ENCODE assay signal across 22 mouse cellular contexts in genomic region chr2:64366528-64366927, GRCm38 (mm10).
DNase-seq lines count a peak whose midpoint lies in the region; ATAC-seq lines count a peak whose summit lies in the region.
"Had no signal": no experiment of that assay in that cellular context is flagged by ENCODE, and none has a peak within 500 bp of the region (broad histone marks: within the 10 kb centered on the region; RNA-seq: fewer than 3 reads in every experiment).

No protein-coding gene starts in this region.

- H3K9ac ChIP-seq in hindbrain, embryonic 12.5 days: no peak overlapping the region
- H3K9ac ChIP-seq in hindbrain, embryonic 11.5 days (ENCODE audit: low read depth, low read length): no peak overlapping the region
- no peak overlapping the region for H3K9ac ChIP-seq in midbrain, embryonic 12.5 days (replicated peaks)
- no peak overlapping the region for H3K9ac ChIP-seq in midbrain, embryonic 16.5 days (ENCODE audit: low read depth, low read length)
- no peak overlapping the region for H3K9ac ChIP-seq in midbrain, embryonic 14.5 days (replicated peaks; ENCODE audit: low read length)
- no peak overlapping the region for H3K9ac ChIP-seq in neural tube, embryonic 14.5 days (replicated peaks; ENCODE audit: low read depth, low read length)
- H3K9ac ChIP-seq: embryonic facial prominence, embryonic 12.5 days; forebrain, embryonic 15.5 days had no signal

- H3K27ac ChIP-seq in hindbrain, embryonic 12.5 days: no peak overlapping the region
- no peak overlapping the region for H3K27ac ChIP-seq in hindbrain, embryonic 11.5 days (ENCODE audit: low read depth, low read length)
- no peak overlapping the region for H3K27ac ChIP-seq in midbrain, embryonic 12.5 days (replicated peaks)
- no peak overlapping the region for H3K27ac ChIP-seq in midbrain, embryonic 16.5 days (ENCODE audit: low read length)
- H3K27ac ChIP-seq in midbrain, embryonic 14.5 days (replicated peaks; ENCODE audit: low read depth, low read length): no peak overlapping the region
- no peak overlapping the region for H3K27ac ChIP-seq in neural tube, embryonic 14.5 days (ENCODE audit: low read depth, low read length)
- H3K27ac ChIP-seq: embryonic facial prominence, embryonic 12.5 days; forebrain, embryonic 15.5 days; heart, embryonic 10.5 days had no signal

- H3K27me3 ChIP-seq in hindbrain, embryonic 12.5 days: no peaks in the 10 kb centered on the region
- H3K27me3 ChIP-seq in hindbrain, embryonic 11.5 days (ENCODE audit: control insufficient read depth, insufficient read depth, low read length): no peaks in the 10 kb centered on the region
- no peaks in the 10 kb centered on the region for H3K27me3 ChIP-seq in midbrain, embryonic 12.5 days
- H3K27me3 ChIP-seq in midbrain, embryonic 16.5 days (ENCODE audit: control insufficient read depth, insufficient read depth, low read depth, low read length): no peaks in the 10 kb centered on the region
- no peaks in the 10 kb centered on the region for H3K27me3 ChIP-seq in midbrain, embryonic 14.5 days (ENCODE audit: control insufficient read depth, insufficient read depth, low read length)
- H3K27me3 ChIP-seq in neural tube, embryonic 14.5 days (ENCODE audit: control insufficient read depth, insufficient read depth, low read length): no peaks in the 10 kb centered on the region
- H3K27me3 ChIP-seq: embryonic facial prominence, embryonic 12.5 days; forebrain, embryonic 15.5 days had no signal

- H3K4me1 ChIP-seq in hindbrain, embryonic 12.5 days: peaks cover 9% of the 10 kb centered on the region; the same call in 1 of the 2 replicates
- H3K4me1 ChIP-seq in hindbrain, embryonic 11.5 days (replicated peaks; ENCODE audit: control insufficient read depth, insufficient read depth, low read length): no peaks in the 10 kb centered on the region
- H3K4me1 ChIP-seq in midbrain, embryonic 12.5 days: peaks cover 11% of the 10 kb centered on the region
- peaks cover 9% of the 10 kb centered on the region; the same call in 1 of the 2 replicates for H3K4me1 ChIP-seq in midbrain, embryonic 16.5 days (ENCODE audit: control insufficient read depth, insufficient read depth, low read length)
- H3K4me1 ChIP-seq in midbrain, embryonic 14.5 days (ENCODE audit: control insufficient read depth, insufficient read depth, low read length): 0 out of 2 replicates have a peak, but pooled peaks cover 8% of the 10 kb centered on the region
- peaks cover 3% of the 10 kb centered on the region; the same call in 1 of the 2 replicates for H3K4me1 ChIP-seq in neural tube, embryonic 14.5 days (ENCODE audit: control insufficient read depth, insufficient read depth, low read length)
- H3K4me1 ChIP-seq: embryonic facial prominence, embryonic 12.5 days; heart, embryonic 10.5 days had no signal

- no peaks in the 10 kb centered on the region for H3K36me3 ChIP-seq in hindbrain, embryonic 12.5 days
- H3K36me3 ChIP-seq in hindbrain, embryonic 11.5 days (ENCODE audit: control insufficient read depth, insufficient read depth, low read length): no peaks in the 10 kb centered on the region
- no peaks in the 10 kb centered on the region for H3K36me3 ChIP-seq in midbrain, embryonic 12.5 days
- H3K36me3 ChIP-seq in midbrain, embryonic 16.5 days (ENCODE audit: control insufficient read depth, insufficient read depth, low read length): no peaks in the 10 kb centered on the region
- no peaks in the 10 kb centered on the region for H3K36me3 ChIP-seq in midbrain, embryonic 14.5 days (ENCODE audit: control insufficient read depth, insufficient read depth, low read length)
- no peaks in the 10 kb centered on the region for H3K36me3 ChIP-seq in neural tube, embryonic 14.5 days (ENCODE audit: control insufficient read depth, insufficient read depth, low read length)
- H3K36me3 ChIP-seq: embryonic facial prominence, embryonic 12.5 days; forebrain, embryonic 15.5 days; G1E; heart, embryonic 10.5 days had no signal

- no peak overlapping the region for H3K4me2 ChIP-seq in hindbrain, embryonic 12.5 days (replicated peaks)
- no peak overlapping the region for H3K4me2 ChIP-seq in hindbrain, embryonic 11.5 days (replicated peaks; ENCODE audit: low read depth, low read length)
- H3K4me2 ChIP-seq in midbrain, embryonic 12.5 days (replicated peaks): no peak overlapping the region
- H3K4me2 ChIP-seq in midbrain, embryonic 16.5 days (ENCODE audit: low read length): no peak overlapping the region
- H3K4me2 ChIP-seq in midbrain, embryonic 14.5 days (ENCODE audit: low read length): no peak overlapping the region
- H3K4me2 ChIP-seq in neural tube, embryonic 14.5 days (ENCODE audit: low read depth, low read length): no peak overlapping the region
- H3K4me2 ChIP-seq: embryonic facial prominence, embryonic 12.5 days; forebrain, embryonic 15.5 days had no signal

- no peak for DNase-seq in hindbrain, embryonic 11.5 days (ENCODE audit: low spot score)
- DNase-seq in midbrain, embryonic 14.5 days: peak; percentile 33
- DNase-seq in adrenal gland, postnatal 10 days: no peak
- DNase-seq in lung, postnatal 10 days: no peak
- DNase-seq: adrenal gland, adult 8-10 months; B cell, adult 2 months; cerebellum, adult 11-12 months; cerebellum, adult 9-10 months; cerebellum, postnatal 25 days; gastrocnemius, postnatal 36 days; heart, adult 18-20 months; heart, postnatal 10 days; heart, postnatal 4 days had no signal

- 0 out of 2 replicates have a peak, but pooled peaks have one; percentile 41 for ATAC-seq in hindbrain, embryonic 12.5 days (ENCODE audit: low FRiP score)
- ATAC-seq in hindbrain, embryonic 11.5 days (ENCODE audit: low FRiP score): no peak
- ATAC-seq in midbrain, embryonic 12.5 days (ENCODE audit: low FRiP score, low read depth): peak; percentile 44
- no peak for ATAC-seq in midbrain, embryonic 16.5 days
- ATAC-seq in midbrain, embryonic 14.5 days (ENCODE audit: low FRiP score, low TSS enrichment): no peak
- peak; percentile 81 for ATAC-seq in neural tube, embryonic 14.5 days (ENCODE audit: low read depth)
- ATAC-seq: CD4-positive, CD25-positive, alpha-beta regulatory T cell, adult 4 months; forebrain, embryonic 15.5 days had no signal

- no peaks in the 10 kb centered on the region for H3K9me3 ChIP-seq in hindbrain, embryonic 12.5 days (replicated peaks)
- no peaks in the 10 kb centered on the region for H3K9me3 ChIP-seq in hindbrain, embryonic 11.5 days (ENCODE audit: control insufficient read depth, low read length)
- no peaks in the 10 kb centered on the region for H3K9me3 ChIP-seq in midbrain, embryonic 12.5 days
- H3K9me3 ChIP-seq in midbrain, embryonic 16.5 days (replicated peaks; ENCODE audit: control insufficient read depth, low read length, poor library complexity, severe bottlenecking): no peaks in the 10 kb centered on the region
- H3K9me3 ChIP-seq in midbrain, embryonic 14.5 days (ENCODE audit: control insufficient read depth, low read length): no peaks in the 10 kb centered on the region
- no peaks in the 10 kb centered on the region for H3K9me3 ChIP-seq in neural tube, embryonic 14.5 days (ENCODE audit: control insufficient read depth, low read length)
- H3K9me3 ChIP-seq: embryonic facial prominence, embryonic 12.5 days; forebrain, embryonic 15.5 days; heart, embryonic 10.5 days had no signal

- WGBS in hindbrain, embryonic 12.5 days: 73% methylated on average over 5 of the region's 5 CpGs
- WGBS in hindbrain, embryonic 11.5 days: 79% methylated on average over 5 of the region's 5 CpGs
- 58% methylated on average over 5 of the region's 5 CpGs for WGBS in midbrain, embryonic 12.5 days
- 40% methylated on average over 5 of the region's 5 CpGs for WGBS in midbrain, embryonic 16.5 days
- WGBS in midbrain, embryonic 14.5 days: 41% methylated on average over 5 of the region's 5 CpGs
- WGBS in neural tube, embryonic 14.5 days: 28% methylated on average over 5 of the region's 5 CpGs

- H3K4me3 ChIP-seq in hindbrain, embryonic 12.5 days: no peak overlapping the region
- no peak overlapping the region for H3K4me3 ChIP-seq in hindbrain, embryonic 11.5 days (ENCODE audit: low read depth, low read length)
- H3K4me3 ChIP-seq in midbrain, embryonic 12.5 days: no peak overlapping the region
- no peak overlapping the region for H3K4me3 ChIP-seq in midbrain, embryonic 16.5 days (ENCODE audit: low read depth, low read length)
- no peak overlapping the region for H3K4me3 ChIP-seq in midbrain, embryonic 14.5 days (replicated peaks; ENCODE audit: low read depth, low read length)
- H3K4me3 ChIP-seq in neural tube, embryonic 14.5 days (ENCODE audit: low read depth, low read length): no peak overlapping the region
- H3K4me3 ChIP-seq: embryonic facial prominence, embryonic 12.5 days; forebrain, embryonic 15.5 days; heart, embryonic 10.5 days had no signal

Comparison
In these comparisons a context has a peak if more than half of its experiments do, and no peak if none do; other contexts are left out.
1. ATAC-seq: peak in hindbrain, embryonic 12.5 days (single experiment), midbrain, embryonic 12.5 days (single experiment) and neural tube, embryonic 14.5 days (single experiment); none in hindbrain, embryonic 11.5 days (single experiment), midbrain, embryonic 16.5 days (single experiment) and midbrain, embryonic 14.5 days (single experiment).